Mouse (Mus musculus) neural tube, embryonic 14.5 days (tissue): ENCODE measurements around the gene Ddx19b. TPM values are rescaled to one million over a fixed set of nuclear protein-coding genes. Genes with fewer than 3 reads are reported as not detected.
"Not testable (repeated sequence)": the region's sequence is repeated elsewhere in the genome, so short reads cannot be mapped to it uniquely, and the experiment has no call there.

Source experiments
- ATAC-seq: fragments of 200-750 bp; cut with Nextera tagmentation; 2 replicates; pipeline ENCODE4 v1.8.0; 2017; ENCODE audit warnings: low read depth, mild to moderate bottlenecking, moderate TSS enrichment, moderate library complexity
- H3K27ac ChIP-seq: fragments of 300-500 bp; sonication (generic); 2 replicates; pipeline ENCODE4 v1.5.1; 2014; ENCODE audit warnings: low read depth, mild to moderate bottlenecking, control low read depth, low read length, moderate library complexity, mixed read lengths
- H3K27me3 ChIP-seq: fragments of 300-500 bp; sonication (generic); 2 replicates; pipeline ENCODE4 v1.6.1; 2014; ENCODE audit warnings: low read length; ENCODE audit not compliant: control insufficient read depth, insufficient read depth
- H3K36me3 ChIP-seq: fragments of 300-500 bp; sonication (generic); 2 replicates; pipeline ENCODE4 v1.6.1; 2014; ENCODE audit warnings: low read length, mixed read lengths; ENCODE audit not compliant: control insufficient read depth, insufficient read depth
- H3K4me1 ChIP-seq: fragments of 300-500 bp; sonication (generic); 2 replicates; pipeline ENCODE4 v1.6.1; 2014; ENCODE audit warnings: low read length; ENCODE audit not compliant: control insufficient read depth, insufficient read depth
- H3K4me2 ChIP-seq: fragments of 300-500 bp; sonication (generic); 2 replicates; pipeline ENCODE4 v1.6.1; 2014; ENCODE audit warnings: mild to moderate bottlenecking, low read depth, low read length, control low read depth
- H3K4me3 ChIP-seq: fragments of 300-500 bp; sonication (generic); 2 replicates; pipeline ENCODE4 v1.5.1; 2014; ENCODE audit warnings: low read depth, low read length, control low read depth, mixed read lengths
- H3K9ac ChIP-seq: fragments of 300-500 bp; sonication (generic); replicated peaks from 2 replicates; pipeline ENCODE4 v1.6.1; 2014; ENCODE audit warnings: low read depth, mild to moderate bottlenecking, control low read depth, low read length, mixed read lengths
- H3K9me3 ChIP-seq: fragments of 300-500 bp; sonication (generic); 2 replicates; pipeline ENCODE4 v1.6.1; 2016; ENCODE audit warnings: low read length; ENCODE audit not compliant: control insufficient read depth
- WGBS: fragments of 180-500 bp; shearing (Covaris S2); extraction: QIAGEN DNeasy Blood & Tissue Kit; methylation state at CpG from one replicate; pipeline ENCODE4 v1.1.7; 2014; 5-methylcytosine and 5-hydroxymethylcytosine counted together
- microRNA-seq: library from miRNA; unstranded; fragments of <30 nt; microRNA quantifications from one replicate; pipeline ENCODE4, GENCODE M21; 2016
- polyA plus RNA-seq: library from polyadenylated mRNA; unstranded; fragments of >200 nt; fragmentation: Nextera tagmentation; extraction: Ambion mirVana; gene quantifications from 2 replicates; pipeline ENCODE4 v1.2.1, GENCODE M21; 2014

Ddx19b gene
- polyA plus RNA-seq, 1 experiment from 2014 or later: 6.3 TPM

DNA sequence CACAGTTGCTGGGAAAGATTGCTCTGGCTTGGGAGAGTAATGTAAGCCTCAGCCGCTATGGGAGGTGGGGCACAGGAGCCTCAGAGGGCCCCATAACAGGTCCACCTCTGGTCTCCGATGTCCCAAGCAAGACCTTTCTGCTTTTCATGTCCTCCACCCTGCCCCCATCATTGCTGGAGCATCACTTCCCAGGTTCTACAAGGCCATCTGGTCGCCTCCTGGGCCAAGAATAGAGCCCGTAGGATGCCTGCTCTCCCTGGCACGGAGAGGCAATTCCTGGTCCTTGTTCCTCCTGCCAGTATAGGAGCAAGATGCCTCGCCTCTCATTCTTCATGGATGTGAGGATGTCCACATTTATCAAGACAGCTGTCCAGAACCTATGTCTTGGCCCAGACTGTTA lies 71.6 kb downstream of the Ddx19b start:
- Histone ChIP-seq H3K4me3 (no peak overlapping the region), H3K9ac (no peak overlapping the region), H3K4me1 (no peaks in the 10 kb centered on the region), H3K9me3 (no peaks in the 10 kb centered on the region), H3K27ac (no peak overlapping the region), H3K27me3 (no peaks in the 10 kb centered on the region), H3K4me2 (no peak overlapping the region), H3K36me3 (peaks cover 15% of the 10 kb centered on the region)
- WGBS: 91% methylated on average over 6 of the region's 6 CpGs
- ATAC-seq: no peak

DNA sequence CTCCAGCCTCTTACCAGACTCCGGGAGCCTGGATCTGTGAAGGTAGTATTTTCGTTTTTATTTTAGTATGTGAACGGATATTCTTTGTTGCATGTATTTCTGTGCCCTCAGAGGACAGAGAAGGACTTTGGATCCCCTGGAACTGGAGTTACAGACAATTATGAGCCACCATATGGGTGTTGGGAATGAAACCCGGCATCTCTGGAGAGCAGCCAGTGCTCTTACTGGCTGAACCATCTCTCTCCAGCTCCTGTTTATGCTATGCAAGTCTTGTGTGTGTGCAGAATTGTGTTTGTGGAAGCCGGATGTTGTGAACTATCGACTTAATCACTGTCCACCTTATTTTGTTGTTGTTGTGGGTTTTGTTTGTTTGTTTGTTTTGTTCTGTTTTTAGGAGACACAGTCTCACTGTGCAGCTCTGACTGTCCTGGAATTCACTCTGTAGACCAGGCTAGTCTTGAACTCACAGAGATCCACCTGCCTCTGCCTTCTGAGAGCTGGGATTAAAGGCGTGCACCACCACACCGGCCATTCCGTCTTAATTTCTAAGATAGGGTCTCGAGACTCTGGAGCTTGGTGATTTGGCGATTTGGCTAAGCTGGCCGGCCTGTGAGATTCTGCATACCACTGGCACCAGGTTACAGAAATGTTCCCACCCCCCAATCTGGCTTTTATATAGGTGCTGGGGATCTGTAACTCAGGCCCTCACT lies 72.3 kb downstream of the Ddx19b start:
- Histone ChIP-seq H3K27me3 (no peaks in the 10 kb centered on the region), H3K4me2 (no peak overlapping the region), H3K9me3 (no peaks in the 10 kb centered on the region), H3K36me3 (peaks cover 13% of the 10 kb centered on the region), H3K9ac (no peak overlapping the region), H3K4me3 (no peak overlapping the region), H3K4me1 (no peaks in the 10 kb centered on the region), H3K27ac (no peak overlapping the region)
- WGBS: 96% methylated on average over 12 of the region's 12 CpGs
- ATAC-seq: no peak

DNA sequence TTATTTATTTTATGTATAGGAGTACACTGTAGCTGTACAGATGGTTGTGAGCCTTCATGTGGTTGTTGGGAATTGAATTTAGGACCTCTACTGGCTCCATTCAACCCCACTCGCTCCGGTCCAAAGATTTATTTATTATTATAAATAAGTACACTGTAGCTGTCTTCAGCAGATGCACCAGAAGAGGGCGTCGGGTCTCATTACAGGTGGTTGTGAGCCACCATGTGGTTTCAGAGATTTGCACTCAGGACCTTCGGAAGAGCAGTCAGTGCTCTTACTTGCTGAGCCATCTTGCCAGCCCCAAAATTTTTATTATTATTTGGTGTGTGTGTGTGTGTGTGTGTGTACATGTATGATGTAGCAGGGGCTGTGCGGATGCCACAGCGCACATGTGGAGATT lies 73.0 kb downstream of the Ddx19b start:
- not testable (repeated sequence) for H3K27me3 ChIP-seq, H3K27ac ChIP-seq, H3K9ac ChIP-seq, H3K9me3 ChIP-seq, H3K4me1 ChIP-seq, H3K4me3 ChIP-seq, H3K4me2 ChIP-seq, ATAC-seq
- H3K36me3 ChIP-seq: peaks cover 13% of the 10 kb centered on the region
- WGBS: 94% methylated on average over 7 of the region's 7 CpGs

DNA sequence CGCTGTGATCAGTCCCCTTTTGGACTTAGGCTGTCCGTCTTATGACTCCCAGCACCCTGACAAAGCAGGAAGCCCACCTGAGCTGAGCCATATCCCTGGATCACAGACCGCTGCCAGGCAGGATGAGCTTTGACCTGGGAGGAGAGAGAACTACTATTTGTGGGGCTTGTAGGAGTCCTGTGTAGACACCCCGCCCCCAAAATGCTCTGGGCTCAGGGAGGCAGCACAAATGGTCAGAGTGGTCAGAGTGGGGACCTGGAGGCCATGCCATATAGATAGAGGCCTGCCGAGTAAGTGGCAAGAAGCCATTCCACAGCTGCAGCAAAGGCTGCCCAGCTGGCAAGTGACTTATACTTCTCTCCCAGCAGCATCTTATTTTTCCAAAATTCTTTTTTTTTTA lies 73.4 kb downstream of the Ddx19b start:
- Histone ChIP-seq H3K4me1 (no peaks in the 10 kb centered on the region), H3K4me2 (no peak overlapping the region), H3K9me3 (no peaks in the 10 kb centered on the region), H3K4me3 (no peak overlapping the region), H3K27me3 (no peaks in the 10 kb centered on the region), H3K36me3 (peaks cover 13% of the 10 kb centered on the region), H3K27ac (no peak overlapping the region), H3K9ac (no peak overlapping the region)
- WGBS: 87% methylated on average over 5 of the region's 5 CpGs
- no peak for ATAC-seq

DNA sequence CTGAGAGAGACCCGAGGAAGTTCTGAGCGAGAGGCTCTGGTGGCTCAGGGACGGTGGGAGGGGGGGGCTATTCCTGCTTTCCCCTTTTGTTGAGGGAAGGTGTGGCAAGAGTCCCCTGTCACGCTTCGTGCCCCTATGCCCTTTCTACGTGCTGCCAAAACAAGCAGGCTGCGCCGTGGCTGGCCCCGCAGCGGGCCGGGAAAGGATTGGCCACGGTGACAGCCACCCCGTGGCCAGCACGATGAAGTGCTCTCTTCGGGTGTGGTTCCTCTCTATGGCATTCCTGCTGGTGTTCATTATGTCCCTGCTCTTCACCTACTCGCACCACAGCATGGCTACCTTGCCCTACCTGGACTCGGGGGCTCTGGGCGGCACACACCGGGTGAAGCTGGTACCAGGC lies 74.1 kb downstream of the Ddx19b start:
- Histone ChIP-seq H3K4me1 (no peaks in the 10 kb centered on the region), H3K9ac (no peak overlapping the region), H3K4me3 (no peak overlapping the region), H3K9me3 (no peaks in the 10 kb centered on the region), H3K27ac (no peak overlapping the region), H3K4me2 (no peak overlapping the region), H3K27me3 (no peaks in the 10 kb centered on the region), H3K36me3 (peaks cover 9% of the 10 kb centered on the region)
- 91% methylated on average over 19 of the region's 19 CpGs for WGBS
- no peak for ATAC-seq

DNA sequence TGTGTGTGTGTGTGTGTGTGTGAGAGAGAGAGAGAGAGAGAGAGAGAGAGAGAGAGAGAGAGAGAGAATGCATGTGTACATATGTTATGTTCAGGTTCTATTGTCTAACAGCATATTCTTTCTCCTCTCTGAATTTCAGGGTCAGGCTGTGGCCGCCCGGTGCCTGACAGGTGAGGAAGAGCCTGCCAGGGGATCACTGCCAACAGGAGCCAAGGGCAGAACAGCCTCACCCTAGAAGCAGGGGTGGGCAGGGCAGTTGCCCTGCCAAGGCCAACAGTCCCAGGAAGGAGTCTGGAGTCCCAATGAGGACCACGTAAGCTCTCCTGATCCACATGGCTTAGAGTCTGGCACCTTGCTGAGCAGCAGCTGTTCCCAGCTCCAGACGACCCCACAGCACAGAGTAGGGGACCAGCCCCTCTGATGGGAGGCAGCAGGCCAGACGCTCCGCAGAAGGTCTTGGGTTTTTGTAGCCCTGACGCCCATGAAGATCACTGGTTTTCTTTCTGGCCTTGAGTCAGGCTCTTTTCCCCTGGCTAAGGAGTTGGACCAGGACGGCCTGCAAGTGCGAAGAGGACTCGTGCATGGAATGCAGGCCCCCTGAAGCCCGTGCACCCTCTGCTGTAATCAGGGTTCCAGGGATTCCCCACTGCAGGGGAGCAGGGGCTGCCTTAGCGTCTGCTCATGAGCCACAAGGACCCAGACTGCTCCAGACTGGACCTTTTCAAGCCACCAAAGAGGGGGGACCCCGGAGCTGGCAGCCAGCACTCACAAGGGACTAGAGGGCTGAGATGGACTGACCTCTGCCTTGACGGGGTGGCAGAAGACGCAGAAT lies 74.7 kb downstream of the Ddx19b start:
- Histone ChIP-seq H3K27me3 (no peaks in the 10 kb centered on the region), H3K9ac (no peak overlapping the region), H3K4me1 (no peaks in the 10 kb centered on the region), H3K4me3 (no peak overlapping the region), H3K36me3 (peaks cover 4% of the 10 kb centered on the region), H3K4me2 (no peak overlapping the region), H3K9me3 (no peaks in the 10 kb centered on the region), H3K27ac (0 out of 2 replicates have a peak overlapping the region, but pooled peaks have one; percentile 39)
- ATAC-seq: no peak
- WGBS: 80% methylated on average over 15 of the region's 15 CpGs

DNA sequence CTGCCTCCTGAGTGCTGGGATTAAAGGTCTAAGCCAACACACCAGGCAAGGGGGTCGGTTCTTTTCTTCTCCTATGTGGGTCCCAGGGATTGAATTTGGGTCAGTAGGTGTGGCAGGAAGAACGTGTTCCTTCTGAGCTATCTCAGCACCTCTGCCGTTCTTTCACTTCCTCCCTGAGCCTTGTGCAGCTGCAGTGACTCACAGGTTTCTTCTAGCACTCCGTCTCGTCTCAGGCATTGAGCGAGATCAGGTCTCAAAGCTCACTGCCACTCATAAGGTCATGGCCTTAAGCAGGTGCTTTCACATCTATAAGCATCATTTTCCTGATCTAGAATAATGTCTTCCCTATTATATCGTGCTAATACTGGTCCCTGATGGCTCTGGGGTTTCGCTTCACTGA lies 76.8 kb downstream of the Ddx19b start:
- H3K27ac ChIP-seq: no peak overlapping the region
- ATAC-seq: no peak
- WGBS: 71% methylated on average over 8 of the region's 8 CpGs
- H3K4me1 ChIP-seq: no peaks in the 10 kb centered on the region
- no peak overlapping the region for H3K4me2 ChIP-seq
- no peaks in the 10 kb centered on the region for H3K27me3 ChIP-seq
- no peaks in the 10 kb centered on the region; the same call in none of the 2 replicates for H3K36me3 ChIP-seq
- H3K9me3 ChIP-seq: no peaks in the 10 kb centered on the region
- no peak overlapping the region for H3K4me3 ChIP-seq
- H3K9ac ChIP-seq: no peak overlapping the region

Small RNAs within 50 kb of the gene (microRNA-seq; reads per million reads assigned to microRNA genes)
- gene Gm24103 (not detected), gene Mir3473d (0.85 reads per million)

Other genes starting within 250 kb of the Ddx19b start
- 1.2 and 2.7 TPM in 2 replicates for gene Il34, start 225.8 kb downstream of the Ddx19b start, polyA plus RNA-seq
- gene Cog4, start 185.2 kb downstream of the Ddx19b start, polyA plus RNA-seq: 64.6 and 78.1 TPM in 2 replicates
- 87.3 and 109 TPM in 2 replicates for gene Sf3b3, start 185.0 kb downstream of the Ddx19b start, polyA plus RNA-seq
- gene Fuk, start 129.3 kb downstream of the Ddx19b start, polyA plus RNA-seq: 3.9 and 5.4 TPM in 2 replicates
- gene St3gal2, start 111.8 kb downstream of the Ddx19b start, polyA plus RNA-seq: 12.7 and 15.0 TPM in 2 replicates
- 14.0 and 14.8 TPM in 2 replicates for gene Ddx19a, start 34.0 kb downstream of the Ddx19b start, polyA plus RNA-seq
- gene Aars, start 1.4 kb upstream of the Ddx19b start, polyA plus RNA-seq: 76.4 and 93.5 TPM in 2 replicates
- not detected in 2 replicates for gene Exosc6, start 24.6 kb upstream of the Ddx19b start, polyA plus RNA-seq
- 0.70 and 1.5 TPM in 2 replicates for gene Clec18a, start 60.7 kb upstream of the Ddx19b start, polyA plus RNA-seq
- 8.1 and 8.7 TPM in 2 replicates for gene Pdpr, start 62.9 kb upstream of the Ddx19b start, polyA plus RNA-seq
- 77.0 and 97.5 TPM in 2 replicates for gene Glg1, start 227.5 kb upstream of the Ddx19b start, polyA plus RNA-seq